In genomic region chr10:81460951-81461350, GRCm38 (mm10) we compare ENCODE assay signal across 17 mouse cellular contexts. TPM values are rescaled to one million over a fixed set of nuclear protein-coding genes. Genes with fewer than 3 reads are reported as not detected.
"Had no signal": no experiment of that assay in that cellular context is flagged by ENCODE, and none has a peak within 500 bp of the region (broad histone marks: within the 10 kb centered on the region; RNA-seq: fewer than 3 reads in every experiment).

No protein-coding gene starts in this region.

- H3K27ac ChIP-seq: intestine, embryonic 15.5 days; kidney, embryonic 15.5 days; left cerebral cortex, adult 2 months; limb, embryonic 10.5 days; liver, embryonic 15.5 days; neural tube, embryonic 12.5 days; stomach, embryonic 15.5 days had no signal

- H3K36me3 ChIP-seq: intestine, embryonic 15.5 days; kidney, embryonic 15.5 days; limb, embryonic 10.5 days; liver, embryonic 15.5 days; stomach, embryonic 15.5 days had no signal

- H3K9me3 ChIP-seq: intestine, embryonic 15.5 days; kidney, embryonic 15.5 days; limb, embryonic 10.5 days; liver, embryonic 15.5 days; neural tube, embryonic 12.5 days; stomach, embryonic 15.5 days had no signal

- H3K9ac ChIP-seq: intestine, embryonic 15.5 days; kidney, embryonic 15.5 days; liver, embryonic 15.5 days; neural tube, embryonic 12.5 days; stomach, embryonic 15.5 days had no signal

- H3K4me2 ChIP-seq: intestine, embryonic 15.5 days; kidney, embryonic 15.5 days; liver, embryonic 11.5 days; liver, embryonic 15.5 days; neural tube, embryonic 12.5 days; stomach, embryonic 15.5 days had no signal

- DNase-seq: kidney, adult 18-20 months; lung, adult 2 months; lung, postnatal 36 days; midbrain, embryonic 14.5 days; thymus, postnatal 14 days had no signal

- ATAC-seq: intestine, embryonic 15.5 days; lung, postnatal 0 days had no signal

- H3K4me3 ChIP-seq: intestine, embryonic 15.5 days; kidney, embryonic 15.5 days; left cerebral cortex, adult 2 months; limb, embryonic 10.5 days; liver, embryonic 15.5 days; neural tube, embryonic 12.5 days; stomach, embryonic 15.5 days had no signal

RNA-seq across cellular contexts. Expression of gene Celf5, which starts 21.6 kb away (rescaled TPM):
- total RNA-seq: megakaryocyte progenitor cell, adult 5-6 weeks; monocyte, adult 5-6 weeks; neutrophil, adult 5-6 weeks had no signal
- polyA plus RNA-seq: liver, embryonic 11.5 days; liver, embryonic 15.5 days had no signal
